Mouse (Mus musculus): ENCODE measurements around the gene Zranb3.

DNA sequence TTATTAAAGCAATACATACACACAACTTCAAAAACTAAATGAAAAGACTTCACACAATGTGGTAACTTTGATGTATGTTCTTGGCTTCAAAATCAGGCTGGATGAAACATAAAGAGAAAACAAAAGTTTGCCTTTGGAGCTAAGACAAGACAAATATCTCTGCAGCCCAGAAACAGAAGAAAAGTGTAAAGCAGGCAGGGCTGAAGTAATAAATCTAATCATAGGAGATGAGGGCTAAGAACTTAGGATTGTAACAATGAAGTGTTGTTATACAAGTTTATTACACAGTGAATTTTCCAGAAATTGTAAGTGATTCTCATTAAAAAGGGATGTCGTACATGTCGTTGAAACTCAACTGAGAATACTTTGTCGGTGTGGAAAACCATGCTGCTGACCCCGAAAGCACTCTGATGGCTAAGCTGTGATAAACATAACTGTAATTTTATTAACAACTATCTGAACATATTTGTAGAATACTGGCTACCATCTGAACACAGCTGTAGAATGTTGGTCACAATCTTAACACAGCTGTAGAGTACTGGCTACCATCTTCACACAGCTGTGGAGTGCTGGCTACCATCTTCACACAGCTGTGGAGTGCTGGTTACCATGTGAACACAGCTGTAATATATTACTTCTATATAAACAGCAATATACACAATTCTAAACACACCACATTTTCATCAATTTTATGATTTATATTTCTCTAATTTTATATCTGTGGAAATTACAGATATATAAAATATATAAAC lies 78.3 kb downstream of the Zranb3 start:
- TF ChIP-seq CTCF (IDR thresholded peaks at IDR 0.05; ENCODE audit: low read depth, low read length) (no peak), POLR2A (IDR thresholded peaks at IDR 0.05; ENCODE audit: borderline replicate concordance, low read depth, low read length) (no peak)
